Mouse (Mus musculus) testis, adult 2 months (tissue): ENCODE data around the gene Haus5.

ENCODE experiments used
- CTCF ChIP-seq: fragments of 200-500 bp; IDR thresholded peaks from 2 replicates; pipeline ENCODE4 v1.5.1; 2012; ENCODE audit warnings: low read depth, mild to moderate bottlenecking, inconsistent platforms, low read length, moderate library complexity; ENCODE audit not compliant: control insufficient read depth, insufficient read depth, insufficient replicate concordance
- POLR2A ChIP-seq: fragments of 200-500 bp; IDR thresholded peaks from 2 replicates; pipeline ENCODE4 v1.6.1; 2012; ENCODE audit warnings: low read depth, mild to moderate bottlenecking, inconsistent platforms, low read length, moderate library complexity; ENCODE audit not compliant: control insufficient read depth

- no peak for TF ChIP-seq CTCF
- TF ChIP-seq POLR2A, result no peak
These were observed 42.6 kb upstream of the Haus5 start for GRCm38 (mm10) chr7:30707441-30707840.
